Mouse (Mus musculus) hindbrain, embryonic 11.5 days (tissue): ENCODE measurements at regions not wholly inside any gene's neighbourhood (a gene's known extent, or its start where the extent isn't known, plus 50 kb on each side); places are given as distances from the start of the nearest gene placed in this dataset.
A peak's percentile ranks its signal among the peaks of the same experiment; 100 is the strongest.

Experiments used
- ATAC-seq: fragments of 200-750 bp; cut with Nextera tagmentation; 2 replicates; pipeline ENCODE4 v1.8.0; 2017; ENCODE audit warnings: mild to moderate bottlenecking, moderate TSS enrichment, moderate library complexity; ENCODE audit not compliant: low FRiP score
- DNase-seq: peaks from one replicate; pipeline ENCODE4 v3.0.0-alpha.2; 2015; ENCODE audit warnings: low spot score
- H3K27ac ChIP-seq: fragments of 300-500 bp; sonication (generic); 2 replicates; pipeline ENCODE4 v1.5.1; 2014; ENCODE audit warnings: mild to moderate bottlenecking, low read depth, low read length
- H3K27me3 ChIP-seq: fragments of 300-500 bp; sonication (generic); 2 replicates; pipeline ENCODE4 v1.6.1; 2014; ENCODE audit warnings: mild to moderate bottlenecking, low read length, moderate library complexity, mixed read lengths; ENCODE audit not compliant: control insufficient read depth, insufficient read depth
- H3K36me3 ChIP-seq: fragments of 300-500 bp; sonication (generic); 2 replicates; pipeline ENCODE4 v1.6.1; 2014; ENCODE audit warnings: mild to moderate bottlenecking, low read length, moderate library complexity, mixed read lengths; ENCODE audit not compliant: control insufficient read depth, insufficient read depth
- H3K4me1 ChIP-seq: fragments of 300-500 bp; sonication (generic); replicated peaks from 2 replicates; pipeline ENCODE4 v1.6.1; 2014; ENCODE audit warnings: low read length, mixed read lengths; ENCODE audit not compliant: control insufficient read depth, insufficient read depth
- H3K4me2 ChIP-seq: fragments of 300-500 bp; sonication (generic); replicated peaks from 2 replicates; pipeline ENCODE4 v1.6.1; 2014; ENCODE audit warnings: mild to moderate bottlenecking, low read depth, low read length
- H3K4me3 ChIP-seq: fragments of 300-500 bp; sonication (generic); 2 replicates; pipeline ENCODE4 v1.5.1; 2014; ENCODE audit warnings: low read depth, low read length
- H3K9ac ChIP-seq: fragments of 300-500 bp; sonication (generic); 2 replicates; pipeline ENCODE4 v1.6.1; 2014; ENCODE audit warnings: low read depth, low read length
- H3K9me3 ChIP-seq: fragments of 300-500 bp; sonication (generic); 2 replicates; pipeline ENCODE4 v1.6.1; 2016; ENCODE audit warnings: low read length; ENCODE audit not compliant: control insufficient read depth
- WGBS: fragments of 180-500 bp; shearing (Covaris S2); extraction: QIAGEN DNeasy Blood & Tissue Kit; methylation state at CpG from one replicate; pipeline ENCODE4 v1.1.7; 2014; 5-methylcytosine and 5-hydroxymethylcytosine counted together

- no peaks in the 10 kb centered on the region for H3K9me3 ChIP-seq
- H3K36me3 ChIP-seq: no peaks in the 10 kb centered on the region
- H3K27ac ChIP-seq: no peak overlapping the region
- no peak for DNase-seq
- H3K4me1 ChIP-seq: no peaks in the 10 kb centered on the region
- 84% methylated on average over 5 of the region's 5 CpGs for WGBS
- no peak overlapping the region for H3K9ac ChIP-seq
- H3K4me3 ChIP-seq: no peak overlapping the region
- no peak overlapping the region for H3K4me2 ChIP-seq
- no peak for ATAC-seq
- H3K27me3 ChIP-seq: no peaks in the 10 kb centered on the region
These were observed 586.7 kb downstream of the Nedd1 start for GRCm38 (mm10) chr10:92135521-92135920.

- Histone ChIP-seq H3K9me3 (no peaks in the 10 kb centered on the region), H3K27ac (no peak overlapping the region), H3K36me3 (no peaks in the 10 kb centered on the region), H3K4me1 (no peaks in the 10 kb centered on the region), H3K9ac (no peak overlapping the region), H3K4me2 (no peak overlapping the region), H3K27me3 (no peaks in the 10 kb centered on the region), H3K4me3 (no peak overlapping the region)
- 21% methylated on average over 2 of the region's 2 CpGs for WGBS
- ATAC-seq: no peak
- no peak for DNase-seq
These were observed 609.4 kb downstream of the Nedd1 start for GRCm38 (mm10) chr10:92112790-92113189.

- WGBS: 84% methylated on average over 6 of the region's 6 CpGs
- ATAC-seq: no peak
- no peak overlapping the region for H3K27ac ChIP-seq
- H3K9ac ChIP-seq: no peak overlapping the region
- no peaks in the 10 kb centered on the region for H3K9me3 ChIP-seq
- H3K4me3 ChIP-seq: no peak overlapping the region
- H3K27me3 ChIP-seq: no peaks in the 10 kb centered on the region
- H3K4me1 ChIP-seq: no peaks in the 10 kb centered on the region
- no peak for DNase-seq
- no peak overlapping the region for H3K4me2 ChIP-seq
- H3K36me3 ChIP-seq: no peaks in the 10 kb centered on the region
These were observed 615.9 kb downstream of the Nedd1 start for GRCm38 (mm10) chr10:92106331-92106730.

GRCm38 (mm10) chr10:92103887-92104286 lies 618.3 kb downstream of the Nedd1 start:
- Histone ChIP-seq H3K4me1 (no peaks in the 10 kb centered on the region), H3K4me2 (no peak overlapping the region), H3K4me3 (no peak overlapping the region), H3K36me3 (no peaks in the 10 kb centered on the region), H3K27me3 (no peaks in the 10 kb centered on the region), H3K9ac (no peak overlapping the region), H3K27ac (peak overlapping the region; percentile 12), H3K9me3 (no peaks in the 10 kb centered on the region)
- DNase-seq (no peak), ATAC-seq (no peak)
- 69% methylated on average over 9 of the region's 9 CpGs for WGBS

GRCm38 (mm10) chr10:92102755-92103154 lies 619.5 kb downstream of the Nedd1 start:
- H3K36me3 ChIP-seq: no peaks in the 10 kb centered on the region
- no peaks in the 10 kb centered on the region for H3K4me1 ChIP-seq
- no peaks in the 10 kb centered on the region for H3K27me3 ChIP-seq
- ATAC-seq: 0 out of 2 replicates have a peak, but pooled peaks have one; percentile 12
- H3K9ac ChIP-seq: no peak overlapping the region
- no peak for DNase-seq
- no peaks in the 10 kb centered on the region for H3K9me3 ChIP-seq
- H3K27ac ChIP-seq: no peak overlapping the region
- 66% methylated on average over 4 of the region's 4 CpGs for WGBS
- no peak overlapping the region for H3K4me3 ChIP-seq
- H3K4me2 ChIP-seq: no peak overlapping the region

- no peaks in the 10 kb centered on the region for H3K27me3 ChIP-seq
- no peak overlapping the region for H3K27ac ChIP-seq
- H3K4me1 ChIP-seq: no peaks in the 10 kb centered on the region
- no peak overlapping the region for H3K4me2 ChIP-seq
- ATAC-seq (no peak), DNase-seq (no peak)
- no peak overlapping the region for H3K4me3 ChIP-seq
- WGBS: 29% methylated on average over 7 of the region's 7 CpGs
- no peaks in the 10 kb centered on the region; the same call in 1 of the 2 replicates for H3K36me3 ChIP-seq
- H3K9ac ChIP-seq: no peak overlapping the region
- no peaks in the 10 kb centered on the region for H3K9me3 ChIP-seq
These were observed 624.7 kb downstream of the Nedd1 start for GRCm38 (mm10) chr10:92097562-92097961.

GRCm38 (mm10) chr10:92097081-92097480 lies 625.1 kb downstream of the Nedd1 start:
- no peak for ATAC-seq

GRCm38 (mm10) chr10:92091480-92092395 lies 630.5 kb downstream of the Nedd1 start:
- Histone ChIP-seq H3K4me3 (no peak overlapping the region), H3K36me3 (no peaks in the 10 kb centered on the region; the same call in 1 of the 2 replicates), H3K9ac (no peak overlapping the region), H3K4me1 (no peaks in the 10 kb centered on the region), H3K27ac (no peak overlapping the region), H3K27me3 (no peaks in the 10 kb centered on the region), H3K4me2 (no peak overlapping the region), H3K9me3 (no peaks in the 10 kb centered on the region)
- DNase-seq: no peak
- no peak for ATAC-seq
- 56% methylated on average over 9 of the region's 9 CpGs for WGBS

More at GRCm38 (mm10) chr10:92097081-92097480, 625.1 kb downstream of the Nedd1 start:
- WGBS: 88% methylated on average over 4 of the region's 4 CpGs
- Histone ChIP-seq H3K9me3 (no peaks in the 10 kb centered on the region), H3K9ac (no peak overlapping the region), H3K4me3 (no peak overlapping the region), H3K27ac (no peak overlapping the region), H3K4me1 (no peaks in the 10 kb centered on the region), H3K4me2 (no peak overlapping the region), H3K36me3 (no peaks in the 10 kb centered on the region; the same call in 1 of the 2 replicates), H3K27me3 (no peaks in the 10 kb centered on the region)
- no peak for DNase-seq

GRCm38 (mm10) chr10:92082111-92082510 lies 640.1 kb downstream of the Nedd1 start:
- DNase-seq (no peak), ATAC-seq (no peak)
- 84% methylated on average over 4 of the region's 4 CpGs for WGBS
- Histone ChIP-seq H3K4me2 (no peak overlapping the region), H3K9me3 (no peaks in the 10 kb centered on the region), H3K4me1 (0 out of 2 replicates have a peak, but pooled peaks cover 2% of the 10 kb centered on the region), H3K9ac (no peak overlapping the region), H3K27ac (no peak overlapping the region), H3K36me3 (no peaks in the 10 kb centered on the region), H3K27me3 (no peaks in the 10 kb centered on the region), H3K4me3 (no peak overlapping the region)
